Mouse (Mus musculus) spleen, adult 2 months (tissue): ENCODE measurements around the gene Mdga1.

Experiments used
- CTCF ChIP-seq: fragments of 200-500 bp; IDR thresholded peaks from 2 replicates; pipeline ENCODE4 v1.5.1; 2011; ENCODE audit warnings: mild to moderate bottlenecking, inconsistent platforms; ENCODE audit not compliant: insufficient read depth, insufficient read length, insufficient replicate concordance; ENCODE audit errors: extremely low read depth
- POLR2A ChIP-seq: fragments of 200-500 bp; IDR thresholded peaks from 2 replicates; pipeline ENCODE4 v1.6.1; 2011; ENCODE audit warnings: low read depth, low read length, inconsistent platforms

DNA sequence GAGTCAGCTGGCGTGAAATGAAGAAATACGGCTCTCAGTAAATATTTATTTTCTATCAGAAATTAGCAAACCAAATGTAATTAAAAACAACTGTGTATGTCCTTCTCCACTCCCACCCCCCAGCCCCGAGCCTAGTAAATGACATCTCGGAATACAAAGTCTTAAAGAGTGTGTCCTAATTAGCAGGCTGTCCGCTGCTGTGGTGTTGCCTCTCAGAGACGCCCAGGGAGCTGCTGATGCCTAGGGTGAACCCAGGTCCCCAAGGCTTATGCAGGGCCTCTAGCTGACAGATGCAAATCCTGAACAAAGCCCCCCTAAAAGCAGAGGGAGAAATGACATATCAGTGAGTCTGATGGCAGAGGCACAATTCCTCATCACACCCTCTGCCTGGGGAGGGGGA lies 155.1 kb downstream of the Mdga1 start:
- no peak for TF ChIP-seq CTCF
- TF ChIP-seq POLR2A: no peak
